Mouse (Mus musculus) forebrain, postnatal 0 days (tissue): ENCODE data around the gene Mmd. TPM values are rescaled to one million over a fixed set of nuclear protein-coding genes. Genes with fewer than 3 reads are reported as not detected.

Source experiments
- ATAC-seq: fragments of 200-750 bp; cut with Nextera tagmentation; 2 replicates; pipeline ENCODE4 v1.8.0; 2017; ENCODE audit warnings: mild to moderate bottlenecking, moderate library complexity
- DNase-seq: peaks from one replicate; pipeline ENCODE4 v3.0.0-alpha.2; 2015
- H3K27ac ChIP-seq: fragments of 300-500 bp; sonication (generic); 2 replicates; pipeline ENCODE4 v1.5.1; 2014; ENCODE audit warnings: low read depth, mild to moderate bottlenecking, antibody characterized with exemption, low read length, moderate library complexity, mixed read lengths
- H3K27me3 ChIP-seq: fragments of 300-500 bp; sonication (generic); 2 replicates; pipeline ENCODE4 v1.6.1; 2014; ENCODE audit warnings: mild to moderate bottlenecking, low read length, mixed read lengths; ENCODE audit not compliant: insufficient read depth
- H3K36me3 ChIP-seq: fragments of 300-500 bp; sonication (generic); 2 replicates; pipeline ENCODE4 v1.6.1; 2014; ENCODE audit warnings: mild to moderate bottlenecking, moderate library complexity; ENCODE audit not compliant: insufficient read depth
- H3K4me1 ChIP-seq: fragments of 300-500 bp; sonication (generic); 2 replicates; pipeline ENCODE4 v1.6.1; 2014; ENCODE audit warnings: antibody characterized with exemption; ENCODE audit not compliant: insufficient read depth
- H3K4me2 ChIP-seq: fragments of 300-500 bp; sonication (generic); 2 replicates; pipeline ENCODE4 v1.6.1; 2014; ENCODE audit warnings: low read depth, mild to moderate bottlenecking, moderate library complexity
- H3K4me3 ChIP-seq: fragments of 300-500 bp; sonication (generic); 2 replicates; pipeline ENCODE4 v1.5.1; 2014; ENCODE audit warnings: low read depth, low read length, mixed read lengths
- H3K9ac ChIP-seq: fragments of 300-500 bp; sonication (generic); 2 replicates; pipeline ENCODE4 v1.6.1; 2014; ENCODE audit warnings: mild to moderate bottlenecking
- H3K9me3 ChIP-seq: fragments of 300-500 bp; sonication (generic); 2 replicates; pipeline ENCODE4 v1.6.1; 2016; ENCODE audit warnings: low read length
- CTCF ChIP-seq: sonication (generic); IDR thresholded peaks from 2 replicates; pipeline ENCODE4 v1.5.1; 2016; ENCODE audit warnings: antibody characterized with exemption, control low read depth, low read depth
- WGBS: fragments of 180-500 bp; shearing (Covaris S2); extraction: QIAGEN DNeasy Blood & Tissue Kit; methylation state at CpG from one replicate; pipeline ENCODE4 v1.1.7; 2014; 5-methylcytosine and 5-hydroxymethylcytosine counted together
- polyA plus RNA-seq: library from polyadenylated mRNA; unstranded; fragments of >200 nt; fragmentation: Nextera tagmentation; extraction: Ambion mirVana; gene quantifications from 2 replicates; pipeline ENCODE4 v1.2.1, GENCODE M21; 2015
- total RNA-seq: library from RNA; depleted of rRNA; stranded (reverse); fragments of >200 nt; gene quantifications from 2 replicates; pipeline ENCODE4 v1.2.3, GENCODE M21; 2014

Gene Mmd
- total and polyA plus RNA-seq, 2 experiments from 2014 or later, result 119 to 161 TPM

GRCm38 (mm10) chr11:90247793-90248192 is 1.5 kb upstream of the Mmd start:
- peaks cover 16% of the 10 kb centered on the region for H3K4me1 ChIP-seq
- H3K4me3 ChIP-seq, result no peak overlapping the region
- H3K27me3 ChIP-seq, result no peaks in the 10 kb centered on the region
- no peak overlapping the region for H3K27ac ChIP-seq
- no peak overlapping the region for H3K4me2 ChIP-seq
- no peaks in the 10 kb centered on the region for H3K36me3 ChIP-seq
- ATAC-seq (no peak), DNase-seq (no peak)
- no peaks in the 10 kb centered on the region for H3K9me3 ChIP-seq
- no peak for TF ChIP-seq CTCF
- no peak overlapping the region for H3K9ac ChIP-seq
- 71% methylated on average over 4 of the region's 4 CpGs for WGBS

GRCm38 (mm10) chr11:90249701-90250141 is 465 bp downstream of the Mmd start:
- Histone ChIP-seq H3K36me3 (no peaks in the 10 kb centered on the region), H3K27me3 (no peaks in the 10 kb centered on the region), H3K27ac (peak overlapping the region; percentile 94), H3K4me3 (peak overlapping the region; percentile 93), H3K9me3 (no peaks in the 10 kb centered on the region), H3K4me1 (peaks cover 16% of the 10 kb centered on the region), H3K9ac (peak overlapping the region; percentile 95), H3K4me2 (peak overlapping the region; percentile 72)
- WGBS, result under 1% methylated on average over 22 of the region's 22 CpGs
- ATAC-seq (no peak; the same call in 1 of the 2 replicates), DNase-seq (peak; percentile 69)
- peak; percentile 2; the same call in 1 of the 2 replicates for TF ChIP-seq CTCF

DNA sequence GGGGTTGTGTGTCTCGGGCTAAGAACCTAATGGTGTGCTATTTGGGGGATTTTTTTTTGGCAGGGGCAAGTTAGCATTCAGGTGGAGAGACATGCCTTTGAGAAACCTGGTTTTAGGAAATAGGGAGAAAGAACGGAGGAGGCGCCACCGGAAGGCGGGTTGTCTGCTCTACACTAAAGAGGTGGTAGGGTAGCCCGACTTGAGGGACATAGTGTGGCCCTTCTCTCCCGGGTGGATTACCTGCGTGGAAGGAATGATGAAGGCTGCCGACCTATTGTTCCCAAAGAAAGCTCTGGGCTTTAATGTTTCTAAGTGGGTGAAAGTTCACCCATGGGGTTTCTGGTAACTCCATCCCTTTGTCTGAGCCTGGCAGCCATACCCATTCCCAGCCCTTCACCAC is 933 bp downstream of the Mmd start:
- ATAC-seq (no peak), DNase-seq (no peak)
- WGBS, result 2% methylated on average over 9 of the region's 9 CpGs
- Histone ChIP-seq H3K4me1 (peaks cover 16% of the 10 kb centered on the region), H3K4me3 (peak overlapping the region; percentile 93), H3K9me3 (no peaks in the 10 kb centered on the region), H3K27me3 (no peaks in the 10 kb centered on the region), H3K9ac (peak overlapping the region; percentile 95), H3K27ac (peak overlapping the region; percentile 94), H3K4me2 (peak overlapping the region; percentile 72), H3K36me3 (no peaks in the 10 kb centered on the region)
- TF ChIP-seq CTCF, result no peak

GRCm38 (mm10) chr11:90250730-90251129 is 1.5 kb downstream of the Mmd start:
- H3K4me2 ChIP-seq, result peak overlapping the region; percentile 72
- peak overlapping the region; percentile 93 for H3K4me3 ChIP-seq
- DNase-seq (peak; percentile 16), ATAC-seq (no peak)
- H3K9me3 ChIP-seq, result no peaks in the 10 kb centered on the region
- peaks cover 16% of the 10 kb centered on the region for H3K4me1 ChIP-seq
- H3K36me3 ChIP-seq, result no peaks in the 10 kb centered on the region
- peak overlapping the region; percentile 95 for H3K9ac ChIP-seq
- no peak for TF ChIP-seq CTCF
- no peaks in the 10 kb centered on the region for H3K27me3 ChIP-seq
- 33% methylated on average over 7 of the region's 7 CpGs for WGBS
- no peak overlapping the region for H3K27ac ChIP-seq

DNA sequence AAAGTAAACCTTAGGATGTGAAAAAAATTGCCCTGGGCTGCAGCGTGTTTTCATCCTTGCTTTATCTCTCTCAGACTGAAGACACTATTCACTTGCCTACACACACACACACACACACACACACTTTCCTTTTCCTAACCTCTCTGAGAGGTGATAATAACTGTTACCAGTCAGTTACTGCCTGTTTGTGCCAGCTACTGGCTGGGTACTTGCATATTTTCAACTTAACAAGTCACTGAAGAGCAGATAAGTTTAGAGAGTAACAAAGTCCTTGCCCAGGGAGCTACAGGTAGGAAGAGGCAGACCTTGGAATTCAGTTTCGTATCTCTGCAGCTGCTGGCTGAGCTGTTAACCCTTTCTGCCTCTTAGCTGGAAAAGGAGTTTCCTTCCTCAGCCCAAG is 2.7 kb downstream of the Mmd start:
- Histone ChIP-seq H3K4me2 (peak overlapping the region; percentile 16), H3K27me3 (no peaks in the 10 kb centered on the region), H3K4me1 (peaks cover 16% of the 10 kb centered on the region), H3K36me3 (no peaks in the 10 kb centered on the region), H3K4me3 (no peak overlapping the region), H3K9me3 (no peaks in the 10 kb centered on the region), H3K27ac (no peak overlapping the region), H3K9ac (no peak overlapping the region)
- DNase-seq (no peak), ATAC-seq (no peak)
- TF ChIP-seq CTCF, result no peak
- 33% methylated on average over 2 of the region's 2 CpGs for WGBS

- H3K9me3 ChIP-seq, result no peaks in the 10 kb centered on the region
- WGBS, result 50% methylated on average over 8 of the region's 8 CpGs
- no peak overlapping the region for H3K9ac ChIP-seq
- H3K27ac ChIP-seq, result no peak overlapping the region
- peaks cover 16% of the 10 kb centered on the region for H3K4me1 ChIP-seq
- no peaks in the 10 kb centered on the region for H3K27me3 ChIP-seq
- H3K36me3 ChIP-seq, result no peaks in the 10 kb centered on the region
- no peak overlapping the region for H3K4me3 ChIP-seq
- TF ChIP-seq CTCF, result no peak
- DNase-seq (no peak), ATAC-seq (no peak)
- peak overlapping the region; percentile 16 for H3K4me2 ChIP-seq
These were observed 3.1 kb downstream of the Mmd start for GRCm38 (mm10) chr11:90252366-90252765.

GRCm38 (mm10) chr11:90254536-90254935 is 5.3 kb downstream of the Mmd start:
- Histone ChIP-seq H3K4me3 (no peak overlapping the region), H3K9me3 (no peaks in the 10 kb centered on the region), H3K4me2 (no peak overlapping the region), H3K36me3 (no peaks in the 10 kb centered on the region), H3K4me1 (peaks cover 12% of the 10 kb centered on the region), H3K9ac (no peak overlapping the region), H3K27ac (no peak overlapping the region), H3K27me3 (no peaks in the 10 kb centered on the region)
- DNase-seq, result no peak
- TF ChIP-seq CTCF, result no peak
- no peak for ATAC-seq
- 92% methylated on average over 3 of the region's 3 CpGs for WGBS
